Mouse (Mus musculus) embryonic fibroblast, embryonic 13.5 days (primary cell): ENCODE measurements around the gene Gm10277.

Source experiments
- CTCF ChIP-seq: IDR thresholded peaks from 2 replicates; pipeline ENCODE4 v1.5.1; 2011; ENCODE audit warnings: mild to moderate bottlenecking, control low read depth, low read length, moderate library complexity, borderline replicate concordance; ENCODE audit not compliant: insufficient read depth
- POLR2A ChIP-seq: IDR thresholded peaks from 2 replicates; pipeline ENCODE4 v1.6.1; 2011; ENCODE audit warnings: low read depth, mild to moderate bottlenecking, control low read depth, low read length, moderate library complexity

DNA sequence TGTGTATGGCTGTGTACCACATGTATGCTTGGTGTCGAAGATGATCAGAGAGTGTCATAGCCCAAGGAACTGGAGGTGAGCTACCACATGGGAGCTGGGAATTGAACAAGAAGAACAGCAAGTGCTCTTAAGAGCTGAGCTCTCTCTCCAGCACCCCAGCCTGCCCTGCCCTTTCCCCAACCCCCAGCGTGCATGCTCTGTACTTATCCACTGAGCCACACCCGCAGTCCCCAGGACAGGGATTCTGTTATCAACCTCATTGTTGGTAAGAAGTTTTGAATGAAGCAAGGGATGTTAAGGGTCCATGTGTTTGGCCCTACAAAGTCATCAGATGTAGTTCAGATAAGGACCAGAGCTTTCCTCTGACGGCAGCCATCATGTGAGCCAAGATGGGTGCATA lies 40.9 kb downstream of the Gm10277 start:
- TF ChIP-seq POLR2A (no peak), CTCF (no peak)
